Comparison of ENCODE assay signal across 8 mouse cellular contexts in the genomic region with DNA sequence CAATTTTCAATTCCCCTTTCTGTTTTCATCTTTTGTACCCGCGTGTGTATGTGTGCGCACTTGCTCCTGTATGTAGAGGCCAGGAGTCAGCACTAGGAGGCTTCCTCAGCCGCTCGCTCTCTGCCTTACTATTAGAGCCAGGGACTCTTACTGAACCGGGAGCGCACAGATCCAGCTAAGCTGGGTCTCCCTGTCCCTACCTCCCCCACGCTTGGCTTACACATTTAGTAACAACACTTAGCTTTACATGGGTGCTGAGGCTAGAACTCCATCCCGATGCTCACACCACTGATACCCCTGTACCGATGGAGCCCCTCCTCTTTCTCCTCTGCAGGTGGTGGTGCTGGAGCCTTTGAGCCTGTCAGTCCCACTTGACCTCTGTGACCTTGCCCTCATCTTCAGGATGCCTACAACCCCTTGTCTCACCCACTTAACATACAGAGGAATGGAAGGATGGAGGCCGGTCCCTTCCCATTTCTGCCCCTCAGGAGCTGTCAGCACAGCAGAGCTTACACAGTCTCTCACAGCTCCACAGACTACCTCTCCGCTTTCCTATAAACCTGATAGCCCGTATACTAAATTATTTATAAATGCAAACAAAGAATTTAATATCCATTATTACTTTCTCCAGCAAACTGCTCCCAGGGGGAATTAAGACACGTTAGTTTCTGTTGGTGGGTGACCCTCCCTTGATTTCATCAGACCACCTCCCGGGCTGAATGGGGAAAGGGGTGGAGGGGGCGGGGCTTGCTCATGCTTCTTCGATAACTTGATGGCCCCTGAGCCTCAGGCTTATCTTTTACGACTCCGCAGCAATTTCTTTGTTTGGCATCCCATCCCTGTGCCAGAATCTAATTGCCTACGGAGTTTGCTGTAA. TPM values are rescaled to one million over a fixed set of nuclear protein-coding genes. Genes with fewer than 3 reads are reported as not detected.
DNase-seq lines count a peak whose midpoint lies in the region; ATAC-seq and TF ChIP-seq lines count a peak whose summit lies in the region.

No protein-coding gene starts in this region.

- TF ChIP-seq CTCF in heart, adult 2 months (IDR thresholded peaks at IDR 0.05), result no peak
- TF ChIP-seq CTCF in midbrain, postnatal 0 days (IDR thresholded peaks at IDR 0.05), result peak; percentile 37

- TF ChIP-seq EP300 in heart, adult 2 months (IDR thresholded peaks at IDR 0.05; ENCODE audit: insufficient read depth, low read depth, low read length), result no peak

- H3K36me3 ChIP-seq in heart, embryonic 15.5 days, result no peaks in the 10 kb centered on the region
- no peaks in the 10 kb centered on the region for H3K36me3 ChIP-seq in heart, adult 2 months (ENCODE audit: control insufficient read depth, insufficient read depth, low read length)
- H3K36me3 ChIP-seq in embryonic facial prominence, embryonic 13.5 days, result no peaks in the 10 kb centered on the region
- H3K36me3 ChIP-seq in intestine, embryonic 15.5 days, result no peaks in the 10 kb centered on the region
- H3K36me3 ChIP-seq in midbrain, postnatal 0 days (ENCODE audit: insufficient read depth, low read length), result no peaks in the 10 kb centered on the region

- H3K79me2 ChIP-seq in heart, adult 2 months (replicated peaks; ENCODE audit: control insufficient read depth, insufficient read depth, low read length), result no peaks in the 10 kb centered on the region

- H3K4me2 ChIP-seq in heart, embryonic 15.5 days, result peak overlapping the region; percentile 50
- H3K4me2 ChIP-seq in embryonic facial prominence, embryonic 13.5 days, result peak overlapping the region; percentile 58
- H3K4me2 ChIP-seq in intestine, embryonic 15.5 days (replicated peaks), result peak overlapping the region; percentile 51
- peak overlapping the region; percentile 52 for H3K4me2 ChIP-seq in midbrain, postnatal 0 days (ENCODE audit: low read depth, low read length, poor library complexity, severe bottlenecking)

- no peak for TF ChIP-seq POLR2A in heart, adult 2 months (IDR thresholded peaks at IDR 0.05; ENCODE audit: insufficient read depth, low read depth, low read length)

- 35% methylated on average over 20 of the region's 20 CpGs for WGBS in heart, embryonic 15.5 days
- 37% methylated on average over 20 of the region's 20 CpGs for WGBS in heart, adult 2 months
- WGBS in embryonic facial prominence, embryonic 13.5 days, result 38% methylated on average over 20 of the region's 20 CpGs
- 39% methylated on average over 20 of the region's 20 CpGs for WGBS in intestine, embryonic 15.5 days
- 31% methylated on average over 20 of the region's 20 CpGs for WGBS in midbrain, postnatal 0 days

- no peaks in the 10 kb centered on the region for H3K9me3 ChIP-seq in heart, embryonic 15.5 days (replicated peaks)
- peaks cover 4% of the 10 kb centered on the region; the same call in 1 of the 2 replicates for H3K9me3 ChIP-seq in embryonic facial prominence, embryonic 13.5 days
- no peaks in the 10 kb centered on the region for H3K9me3 ChIP-seq in intestine, embryonic 15.5 days
- H3K9me3 ChIP-seq in midbrain, postnatal 0 days (ENCODE audit: low read length), result no peaks in the 10 kb centered on the region

- intact Hi-C loops in heart, adult 2 months (cut with DNase I), result loop anchor here (2.0 to 5.0 kb wide), 3 partner anchors 51 to 157 kb away; a partner anchor contains a TSS

- peaks cover 12% of the 10 kb centered on the region for H3K27me3 ChIP-seq in heart, embryonic 15.5 days
- no peaks in the 10 kb centered on the region for H3K27me3 ChIP-seq in heart, adult 2 months (ENCODE audit: control insufficient read depth, insufficient read depth, low read length)
- H3K27me3 ChIP-seq in embryonic facial prominence, embryonic 13.5 days, result peaks cover 3% of the 10 kb centered on the region; the same call in 1 of the 2 replicates
- no peaks in the 10 kb centered on the region for H3K27me3 ChIP-seq in intestine, embryonic 15.5 days (replicated peaks)
- no peaks in the 10 kb centered on the region for H3K27me3 ChIP-seq in midbrain, postnatal 0 days (ENCODE audit: insufficient read depth, low read length)

- peaks cover 5% of the 10 kb centered on the region; the same call in 1 of the 2 replicates for H3K4me1 ChIP-seq in heart, embryonic 15.5 days (replicated peaks)
- no peaks in the 10 kb centered on the region for H3K4me1 ChIP-seq in heart, adult 2 months (ENCODE audit: control insufficient read depth, insufficient read depth, low read length)
- no peaks in the 10 kb centered on the region for H3K4me1 ChIP-seq in embryonic facial prominence, embryonic 13.5 days
- peaks cover 17% of the 10 kb centered on the region for H3K4me1 ChIP-seq in intestine, embryonic 15.5 days (replicated peaks)
- 0 out of 2 replicates have a peak, but pooled peaks cover 3% of the 10 kb centered on the region for H3K4me1 ChIP-seq in midbrain, postnatal 0 days (ENCODE audit: insufficient read depth, low read length)

- DNase-seq in heart, adult 2 months, result no peak
- no peak for DNase-seq in midbrain, postnatal 0 days (ENCODE audit: low spot score)
- no peak for DNase-seq in urinary bladder, adult 2 months (ENCODE audit: low spot score)
- DNase-seq in adrenal gland, adult 2 months, result no peak
- DNase-seq in ovary, postnatal 36 days (ENCODE audit: low spot score), result no peak

- no peak overlapping the region for H3K27ac ChIP-seq in heart, embryonic 15.5 days
- no peak overlapping the region for H3K27ac ChIP-seq in heart, adult 2 months
- no peak overlapping the region for H3K27ac ChIP-seq in embryonic facial prominence, embryonic 13.5 days
- H3K27ac ChIP-seq in intestine, embryonic 15.5 days, result no peak overlapping the region
- H3K27ac ChIP-seq in midbrain, postnatal 0 days (ENCODE audit: low read depth, low read length), result no peak overlapping the region

- H3K4me3 ChIP-seq in heart, embryonic 15.5 days, result peak overlapping the region; percentile 21
- H3K4me3 ChIP-seq in heart, adult 2 months, result no peak overlapping the region
- H3K4me3 ChIP-seq in embryonic facial prominence, embryonic 13.5 days, result peak overlapping the region; percentile 34
- H3K4me3 ChIP-seq in intestine, embryonic 15.5 days (replicated peaks), result no peak overlapping the region
- H3K4me3 ChIP-seq in midbrain, postnatal 0 days (ENCODE audit: low read depth, low read length), result peak overlapping the region; percentile 30

- ATAC-seq in heart, embryonic 15.5 days (replicated peaks; ENCODE audit: insufficient number of reproducible peaks, insufficient read depth, low FRiP score, low read depth), result no peak
- ATAC-seq in embryonic facial prominence, embryonic 13.5 days (ENCODE audit: insufficient number of reproducible peaks, insufficient read depth, low FRiP score, low TSS enrichment, low read depth), result no peak
- ATAC-seq in intestine, embryonic 15.5 days, result peak; percentile 48
- ATAC-seq in midbrain, postnatal 0 days (ENCODE audit: low FRiP score), result peak; percentile 10; the same call in 1 of the 2 replicates

- H3K9ac ChIP-seq in heart, embryonic 15.5 days, result no peak overlapping the region
- no peak overlapping the region for H3K9ac ChIP-seq in heart, adult 2 months (ENCODE audit: low read depth, low read length)
- H3K9ac ChIP-seq in embryonic facial prominence, embryonic 13.5 days, result no peak overlapping the region
- H3K9ac ChIP-seq in intestine, embryonic 15.5 days, result no peak overlapping the region
- 0 out of 2 replicates have a peak overlapping the region, but pooled peaks have one; percentile 19 for H3K9ac ChIP-seq in midbrain, postnatal 0 days (replicated peaks; ENCODE audit: low read length, poor library complexity, severe bottlenecking)

RNA-seq across cellular contexts. Expression of a gene that starts 7.7 kb away (rescaled TPM):
- 2.6 and 3.3 TPM in 2 replicates for polyA plus RNA-seq in heart, embryonic 15.5 days (2015; fragmentation: Nextera tagmentation; extraction: Ambion mirVana)
- total RNA-seq in heart, adult 2 months (2021), result 10 to 100 TPM; 10.4 to 11.7 TPM
- 6.1 and 8.8 TPM in 2 replicates for polyA plus RNA-seq in heart, adult 2 months (2012; rRNA removed)
- 2.7 and 2.8 TPM in 2 replicates for polyA plus RNA-seq in embryonic facial prominence, embryonic 13.5 days (2015; fragmentation: Nextera tagmentation; extraction: Ambion mirVana)
- polyA plus RNA-seq in intestine, embryonic 15.5 days (2015; fragmentation: Nextera tagmentation; extraction: Ambion mirVana), result 4.5 and 6.2 TPM in 2 replicates
- total RNA-seq in midbrain, postnatal 0 days (2014; rRNA removed), result 8.5 and 9.0 TPM in 2 replicates
- polyA plus RNA-seq in midbrain, postnatal 0 days (2015; fragmentation: Nextera tagmentation; extraction: Ambion mirVana), result 3.1 and 3.8 TPM in 2 replicates
- polyA plus RNA-seq in urinary bladder, adult 2 months (2012; rRNA removed), result 5.0 and 7.0 TPM in 2 replicates
- total RNA-seq in adrenal gland, adult 2 months (2021), result 10 to 100 TPM in 1 of 2 experiments, 1 to 10 TPM in 1; 9.8 to 11.3 TPM
- 5.6 TPM in 2 replicates for polyA plus RNA-seq in adrenal gland, adult 2 months (2012; rRNA removed)

RNA-seq across cellular contexts. Expression of a gene that starts 43.8 kb away (rescaled TPM):
- not detected in 2 replicates for polyA plus RNA-seq in heart, embryonic 15.5 days (2015; fragmentation: Nextera tagmentation; extraction: Ambion mirVana)
- total RNA-seq in heart, adult 2 months (2021), result 1 to 10 TPM in 1 of 2 experiments, under 1 TPM in 1; 0.73 to 1.6 TPM
- 0.43 TPM in 1 of 2 replicates, not detected in the other for polyA plus RNA-seq in heart, adult 2 months (2012; rRNA removed)
- not detected in 2 replicates for polyA plus RNA-seq in embryonic facial prominence, embryonic 13.5 days (2015; fragmentation: Nextera tagmentation; extraction: Ambion mirVana)
- not detected in 2 replicates for polyA plus RNA-seq in intestine, embryonic 15.5 days (2015; fragmentation: Nextera tagmentation; extraction: Ambion mirVana)
- total RNA-seq in midbrain, postnatal 0 days (2014; rRNA removed), result not detected in 2 replicates
- not detected in 2 replicates for polyA plus RNA-seq in midbrain, postnatal 0 days (2015; fragmentation: Nextera tagmentation; extraction: Ambion mirVana)
- polyA plus RNA-seq in urinary bladder, adult 2 months (2012; rRNA removed), result 1.4 and 1.5 TPM in 2 replicates
- 1 to 10 TPM; 1.4 to 4.6 TPM for total RNA-seq in adrenal gland, adult 2 months (2021)
- polyA plus RNA-seq in adrenal gland, adult 2 months (2012; rRNA removed), result 0.73 and 1.4 TPM in 2 replicates

RNA-seq across cellular contexts. Expression of a gene that starts 45.4 kb away (rescaled TPM):
- polyA plus RNA-seq in heart, embryonic 15.5 days (2015; fragmentation: Nextera tagmentation; extraction: Ambion mirVana), result 0.13 and 0.29 TPM in 2 replicates
- not detected for total RNA-seq in heart, adult 2 months (2021)
- polyA plus RNA-seq in heart, adult 2 months (2012; rRNA removed), result 2.0 TPM in 1 of 2 replicates, not detected in the other
- polyA plus RNA-seq in embryonic facial prominence, embryonic 13.5 days (2015; fragmentation: Nextera tagmentation; extraction: Ambion mirVana), result not detected in 2 replicates
- 79.5 and 98.0 TPM in 2 replicates for polyA plus RNA-seq in intestine, embryonic 15.5 days (2015; fragmentation: Nextera tagmentation; extraction: Ambion mirVana)
- total RNA-seq in midbrain, postnatal 0 days (2014; rRNA removed), result not detected in 2 replicates
- polyA plus RNA-seq in midbrain, postnatal 0 days (2015; fragmentation: Nextera tagmentation; extraction: Ambion mirVana), result not detected in 2 replicates
- polyA plus RNA-seq in urinary bladder, adult 2 months (2012; rRNA removed), result 0.43 and 0.61 TPM in 2 replicates
- total RNA-seq in adrenal gland, adult 2 months (2021), result not detected
- 0.10 TPM in 1 of 2 replicates, not detected in the other for polyA plus RNA-seq in adrenal gland, adult 2 months (2012; rRNA removed)

RNA-seq across cellular contexts. Expression of a gene that starts 47.7 kb away (rescaled TPM):
- not detected in 2 replicates for polyA plus RNA-seq in heart, embryonic 15.5 days (2015; fragmentation: Nextera tagmentation; extraction: Ambion mirVana)
- not detected for total RNA-seq in heart, adult 2 months (2021)
- polyA plus RNA-seq in heart, adult 2 months (2012; rRNA removed), result not detected in 2 replicates
- polyA plus RNA-seq in embryonic facial prominence, embryonic 13.5 days (2015; fragmentation: Nextera tagmentation; extraction: Ambion mirVana), result not detected in 2 replicates
- not detected in 2 replicates for polyA plus RNA-seq in intestine, embryonic 15.5 days (2015; fragmentation: Nextera tagmentation; extraction: Ambion mirVana)
- total RNA-seq in midbrain, postnatal 0 days (2014; rRNA removed), result not detected in 2 replicates
- not detected in 2 replicates for polyA plus RNA-seq in midbrain, postnatal 0 days (2015; fragmentation: Nextera tagmentation; extraction: Ambion mirVana)
- not detected in 2 replicates for polyA plus RNA-seq in urinary bladder, adult 2 months (2012; rRNA removed)
- total RNA-seq in adrenal gland, adult 2 months (2021), result not detected
- polyA plus RNA-seq in adrenal gland, adult 2 months (2012; rRNA removed), result not detected in 2 replicates

RNA-seq across cellular contexts. Expression of a gene that starts 51.2 kb away (rescaled TPM):
- polyA plus RNA-seq in heart, embryonic 15.5 days (2015; fragmentation: Nextera tagmentation; extraction: Ambion mirVana), result 6.9 and 7.1 TPM in 2 replicates
- 10 to 100 TPM in 1 of 2 experiments, 1 to 10 TPM in 1; 9.2 to 11.7 TPM for total RNA-seq in heart, adult 2 months (2021)
- polyA plus RNA-seq in heart, adult 2 months (2012; rRNA removed), result 8.4 and 12.2 TPM in 2 replicates
- 3.3 and 3.4 TPM in 2 replicates for polyA plus RNA-seq in embryonic facial prominence, embryonic 13.5 days (2015; fragmentation: Nextera tagmentation; extraction: Ambion mirVana)
- polyA plus RNA-seq in intestine, embryonic 15.5 days (2015; fragmentation: Nextera tagmentation; extraction: Ambion mirVana), result 14.1 and 14.3 TPM in 2 replicates
- total RNA-seq in midbrain, postnatal 0 days (2014; rRNA removed), result 1.9 and 2.9 TPM in 2 replicates
- 1.1 and 1.3 TPM in 2 replicates for polyA plus RNA-seq in midbrain, postnatal 0 days (2015; fragmentation: Nextera tagmentation; extraction: Ambion mirVana)
- polyA plus RNA-seq in urinary bladder, adult 2 months (2012; rRNA removed), result 28.8 and 31.0 TPM in 2 replicates
- 10 to 100 TPM; 13.2 to 17.0 TPM for total RNA-seq in adrenal gland, adult 2 months (2021)
- polyA plus RNA-seq in adrenal gland, adult 2 months (2012; rRNA removed), result 14.4 and 15.4 TPM in 2 replicates

Comparison
In these comparisons a context has a peak if more than half of its experiments do, and no peak if none do; other contexts are left out.
1. H3K4me3 ChIP-seq: peak in heart, embryonic 15.5 days (single experiment), embryonic facial prominence, embryonic 13.5 days (single experiment) and midbrain, postnatal 0 days (single experiment); none in heart, adult 2 months (single experiment) and intestine, embryonic 15.5 days (single experiment).
2. ATAC-seq: peak in intestine, embryonic 15.5 days (single experiment) and midbrain, postnatal 0 days (single experiment); none in heart, embryonic 15.5 days (single experiment) and embryonic facial prominence, embryonic 13.5 days (single experiment).
3. RNA of a gene that starts 45.4 kb away (polyA plus RNA-seq): 79.5 to 98.0 TPM in intestine, embryonic 15.5 days; 2.0 TPM in heart, adult 2 months, 0.43 to 0.61 TPM in urinary bladder, adult 2 months, 0.13 to 0.29 TPM in heart, embryonic 15.5 days, 0.10 TPM in adrenal gland, adult 2 months, not detected in embryonic facial prominence, embryonic 13.5 days and not detected in midbrain, postnatal 0 days; every median in the first group is over 10 times any median in the second.
4. Peak in every context shown above with its lines, with median percentiles within 50 percentile points of each other: H3K4me2 ChIP-seq.